Mouse (Mus musculus): ENCODE measurements at regions not wholly inside any gene's neighbourhood (a gene's known extent, or its start where the extent isn't known, plus 50 kb on each side); places are given as distances from the start of the nearest gene placed in this dataset.

GRCm38 (mm10) chr11:8214305-8214903, 449.9 kb downstream of the Tns3 start:
- TF ChIP-seq CTCF (conservative IDR thresholded peaks at IDR 0.05), result no peak
- Histone ChIP-seq H3K4me3 (no peak overlapping the region), H3K27ac (peak overlapping the region; percentile 28; the same call in 1 of the 2 replicates)
- DNase-seq (ENCODE audit: low spot score in 2 of 2), result no peak

- TF ChIP-seq CTCF (conservative IDR thresholded peaks at IDR 0.05), result no peak
- DNase-seq (ENCODE audit: low spot score in 2 of 2), result no peak
- Histone ChIP-seq H3K4me3 (no peak overlapping the region), H3K27ac (no peak overlapping the region)
Observed at GRCm38 (mm10) chr11:8213130-8213529, 451.2 kb downstream of the Tns3 start.

- no peak overlapping the region for H3K4me3 ChIP-seq
- TF ChIP-seq CTCF (conservative IDR thresholded peaks at IDR 0.05), result no peak
- DNase-seq (ENCODE audit: low spot score in 2 of 2), result no peak
- H3K27ac ChIP-seq, result no peak overlapping the region
Observed at GRCm38 (mm10) chr11:8212714-8213113, 451.6 kb downstream of the Tns3 start.

DNA sequence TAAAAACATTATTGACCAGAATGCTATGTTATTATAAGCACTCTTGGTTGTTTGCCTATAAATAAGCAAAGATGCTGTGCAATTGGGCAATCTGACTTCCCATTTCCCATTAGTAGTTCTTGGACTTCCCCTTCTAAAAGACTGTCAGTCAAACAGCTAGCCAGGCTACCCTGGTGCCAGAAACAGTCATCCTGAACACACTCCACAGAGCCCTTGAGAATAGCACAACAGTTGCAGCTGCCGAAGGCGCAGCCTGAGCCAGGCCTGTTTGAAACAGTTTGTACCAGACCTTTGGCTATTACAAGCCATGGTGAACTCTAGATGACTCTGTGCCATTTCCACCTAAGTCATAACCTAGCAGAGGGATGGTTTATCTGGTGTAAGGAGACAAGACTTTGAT, 455.3 kb downstream of the Tns3 start:
- H3K27ac ChIP-seq, result no peak overlapping the region
- H3K4me3 ChIP-seq, result no peak overlapping the region
- no peak for DNase-seq (ENCODE audit: low spot score in 2 of 2)
- TF ChIP-seq CTCF (conservative IDR thresholded peaks at IDR 0.05), result no peak

DNA sequence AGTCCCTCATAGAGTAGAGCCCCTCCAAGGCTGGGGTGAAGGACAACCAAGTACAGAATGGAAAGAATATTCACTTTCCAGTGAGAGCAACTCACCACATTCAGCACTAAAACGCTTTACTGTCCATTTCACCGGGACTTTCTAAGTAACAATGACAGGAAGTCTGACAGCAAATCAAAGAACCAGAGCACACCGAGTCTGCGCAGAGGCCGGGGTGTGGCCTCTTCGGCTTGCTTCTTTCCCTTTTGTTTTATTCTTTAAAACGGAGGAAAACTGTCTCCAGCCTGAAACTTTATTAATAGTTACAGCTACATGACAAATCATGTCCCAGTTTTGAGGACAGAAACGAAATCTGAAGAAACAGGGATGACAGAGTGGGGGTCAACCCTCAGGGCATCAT, 465.0 kb downstream of the Tns3 start:
- H3K4me3 ChIP-seq, result no peak overlapping the region
- no peak for DNase-seq (ENCODE audit: low spot score in 2 of 2)
- peak overlapping the region; percentile 59; the same call in 1 of the 2 replicates for H3K27ac ChIP-seq
- TF ChIP-seq CTCF (conservative IDR thresholded peaks at IDR 0.05), result no peak
